Mouse (Mus musculus): Measurements from ENCODE around the gene Nr1h3. TPM values are rescaled to one million over a fixed set of nuclear protein-coding genes. Genes with fewer than 3 reads are reported as not detected.

Gene Nr1h3
- total and polyA plus RNA-seq, 2 experiments from 2014 or later, result 2.0 to 9.8 TPM

DNA sequence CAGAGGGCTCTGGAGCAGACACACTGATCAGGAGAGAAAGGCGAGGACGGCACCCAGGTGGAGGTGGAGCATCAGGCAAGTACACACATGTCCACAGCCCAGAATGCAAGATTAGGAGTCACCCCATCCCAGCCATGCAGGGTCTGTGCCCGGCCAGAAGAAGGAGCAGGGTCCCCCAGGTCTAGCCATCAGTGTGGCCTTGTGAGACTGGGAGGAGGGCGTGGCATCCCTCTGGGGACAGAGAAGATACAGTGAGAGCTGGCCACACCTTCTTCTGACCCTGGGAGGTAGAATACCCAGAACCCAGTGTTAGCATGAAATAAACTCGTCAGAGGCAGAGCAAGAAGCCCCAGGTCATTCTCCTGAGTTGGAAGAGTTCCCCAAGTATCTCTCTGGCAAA lies 63.3 kb downstream of the Nr1h3 start:
- peaks cover 39% of the 10 kb centered on the region for H3K36me3 ChIP-seq (replicated peaks; ENCODE audit: control insufficient read depth, insufficient read depth, low read length)
- H3K9me3 ChIP-seq (replicated peaks; ENCODE audit: control insufficient read depth, low read length), result no peaks in the 10 kb centered on the region
- no peak for ATAC-seq (ENCODE audit: insufficient read depth, low read depth)
- H3K9ac ChIP-seq (replicated peaks; ENCODE audit: low read depth, low read length), result no peak overlapping the region
- 0 out of 2 replicates have a peak overlapping the region, but pooled peaks have one; percentile 61 for H3K27ac ChIP-seq (ENCODE audit: low read depth)
- no peak overlapping the region for H3K4me3 ChIP-seq (ENCODE audit: low read depth, low read length)
- 0 out of 2 replicates have a peak, but pooled peaks cover 2% of the 10 kb centered on the region for H3K4me1 ChIP-seq (ENCODE audit: control insufficient read depth, insufficient read depth)
- TF ChIP-seq CTCF (IDR thresholded peaks at IDR 0.05; ENCODE audit: low read depth), result no peak
- no peak for TF ChIP-seq EP300 (IDR thresholded peaks at IDR 0.05; ENCODE audit: low read depth)
- no peaks in the 10 kb centered on the region for H3K27me3 ChIP-seq (ENCODE audit: control insufficient read depth, insufficient read depth, low read length)
- H3K4me2 ChIP-seq (ENCODE audit: low read depth, low read length), result no peak overlapping the region
- peak; percentile 8 for DNase-seq (ENCODE audit: low spot score)
- 40% methylated on average over 5 of the region's 5 CpGs for WGBS

DNA sequence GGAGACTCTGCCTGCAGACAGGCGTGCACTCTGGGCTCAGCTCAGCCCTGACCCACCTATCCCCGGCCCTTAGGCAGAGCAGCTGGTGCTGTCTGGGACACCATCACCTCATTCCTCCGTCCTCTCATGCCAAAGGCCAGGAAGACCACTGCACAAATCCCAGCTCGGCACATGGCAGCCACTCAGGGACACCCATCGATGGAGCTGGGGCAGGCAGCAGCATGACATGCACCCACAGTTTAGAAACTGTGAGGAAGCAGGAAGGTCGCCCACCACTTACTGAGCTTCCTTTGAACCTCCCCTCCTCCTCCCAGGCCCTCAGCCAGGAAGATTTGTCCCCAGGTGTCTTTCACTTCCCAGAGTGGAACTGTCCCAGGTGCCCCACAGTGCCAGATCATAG lies 65.2 kb downstream of the Nr1h3 start:
- Histone ChIP-seq H3K9ac (replicated peaks; ENCODE audit: low read depth, low read length) (no peak overlapping the region), H3K4me3 (ENCODE audit: low read depth, low read length) (no peak overlapping the region), H3K4me2 (ENCODE audit: low read depth, low read length) (no peak overlapping the region), H3K36me3 (replicated peaks; ENCODE audit: control insufficient read depth, insufficient read depth, low read length) (peaks cover 57% of the 10 kb centered on the region), H3K4me1 (ENCODE audit: control insufficient read depth, insufficient read depth) (0 out of 2 replicates have a peak, but pooled peaks cover 2% of the 10 kb centered on the region), H3K27ac (ENCODE audit: low read depth) (peak overlapping the region; percentile 61; the same call in 1 of the 2 replicates), H3K9me3 (replicated peaks; ENCODE audit: control insufficient read depth, low read length) (no peaks in the 10 kb centered on the region), H3K27me3 (ENCODE audit: control insufficient read depth, insufficient read depth, low read length) (no peaks in the 10 kb centered on the region)
- DNase-seq (ENCODE audit: low spot score) (no peak), ATAC-seq (ENCODE audit: insufficient read depth, low read depth) (peak; percentile 21)
- no peak for TF ChIP-seq CTCF (IDR thresholded peaks at IDR 0.05; ENCODE audit: low read depth)
- TF ChIP-seq EP300 (IDR thresholded peaks at IDR 0.05; ENCODE audit: low read depth), result peak; percentile 55; the same call in 1 of the 2 replicates
- 57% methylated on average over 6 of the region's 6 CpGs for WGBS

DNA sequence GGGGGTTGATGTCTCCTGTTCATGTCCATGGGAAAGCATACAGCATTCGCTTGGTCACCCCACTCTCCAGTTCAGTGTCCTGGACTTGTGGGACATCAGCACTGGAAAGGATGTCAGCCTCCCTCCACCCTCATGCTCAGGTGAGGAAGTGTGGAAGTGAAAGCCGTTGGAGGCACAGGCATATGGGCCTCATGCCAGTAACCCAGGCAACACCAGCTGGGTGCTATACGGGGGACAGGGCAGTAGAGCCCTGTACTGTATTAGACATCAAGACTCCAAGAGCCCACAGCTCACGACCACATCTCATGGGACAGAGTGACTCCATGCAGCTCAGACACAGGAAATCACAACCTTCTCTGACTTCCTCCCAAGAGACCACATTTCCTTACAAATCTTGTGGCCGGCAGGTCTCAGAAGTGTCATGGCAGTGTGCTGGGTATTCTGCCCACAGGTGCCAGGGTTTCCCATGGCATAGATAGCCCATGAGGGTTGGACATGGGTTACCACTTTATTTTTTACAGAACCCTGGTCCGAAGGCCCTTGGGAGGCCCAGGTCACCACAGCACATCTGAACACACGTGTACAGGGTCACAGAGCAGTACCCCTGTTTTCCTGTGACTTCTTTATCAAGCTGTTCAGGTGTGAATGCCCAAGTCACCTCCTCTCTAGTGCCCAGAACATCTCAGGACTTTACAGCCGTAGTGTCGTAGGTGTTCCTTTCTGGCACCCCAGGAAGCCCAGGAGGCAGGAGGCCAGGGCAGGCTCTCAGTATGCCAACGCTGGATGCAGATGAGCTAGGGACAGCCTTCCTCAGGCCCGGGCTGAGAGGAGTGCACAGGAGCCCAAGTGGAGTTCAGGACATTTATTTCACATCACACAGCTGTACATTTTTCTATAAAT lies 65.9 kb downstream of the Nr1h3 start:
- no peak for TF ChIP-seq CTCF (IDR thresholded peaks at IDR 0.05; ENCODE audit: low read depth)
- TF ChIP-seq EP300 (IDR thresholded peaks at IDR 0.05; ENCODE audit: low read depth), result no peak
- H3K4me2 ChIP-seq (ENCODE audit: low read depth, low read length), result no peak overlapping the region
- no peak overlapping the region for H3K9ac ChIP-seq (replicated peaks; ENCODE audit: low read depth, low read length)
- H3K27me3 ChIP-seq (ENCODE audit: control insufficient read depth, insufficient read depth, low read length), result no peaks in the 10 kb centered on the region
- 0 out of 2 replicates have a peak, but pooled peaks cover 2% of the 10 kb centered on the region for H3K4me1 ChIP-seq (ENCODE audit: control insufficient read depth, insufficient read depth)
- WGBS, result 52% methylated on average over 11 of the region's 11 CpGs
- 0 out of 2 replicates have a peak overlapping the region, but pooled peaks have one; percentile 61 for H3K27ac ChIP-seq (ENCODE audit: low read depth)
- H3K4me3 ChIP-seq (ENCODE audit: low read depth, low read length), result no peak overlapping the region
- H3K9me3 ChIP-seq (replicated peaks; ENCODE audit: control insufficient read depth, low read length), result no peaks in the 10 kb centered on the region
- H3K36me3 ChIP-seq (replicated peaks; ENCODE audit: control insufficient read depth, insufficient read depth, low read length), result peaks cover 64% of the 10 kb centered on the region
- ATAC-seq (ENCODE audit: insufficient read depth, low read depth) (no peak), DNase-seq (ENCODE audit: low spot score) (no peak)

Other genes starting within 250 kb of the Nr1h3 start
- 50.0 and 62.0 TPM in 2 replicates for gene Rapsn, start 167.2 kb downstream of the Nr1h3 start, total RNA-seq (2014; rRNA removed; ENCODE audit: low replicate concordance)
- 29.4 and 32.6 TPM in 2 replicates for gene Rapsn, start 167.2 kb downstream of the Nr1h3 start, polyA plus RNA-seq (2015; fragmentation: Nextera tagmentation; extraction: Ambion mirVana)
- gene Psmc3, start 148.8 kb downstream of the Nr1h3 start, total RNA-seq (2014; rRNA removed; ENCODE audit: low replicate concordance), result 172 and 264 TPM in 2 replicates
- 296 and 300 TPM in 2 replicates for gene Psmc3, start 148.8 kb downstream of the Nr1h3 start, polyA plus RNA-seq (2015; fragmentation: Nextera tagmentation; extraction: Ambion mirVana)
- gene Slc39a13, start 132.4 kb downstream of the Nr1h3 start, total RNA-seq (2014; rRNA removed; ENCODE audit: low replicate concordance), result 67.0 and 105 TPM in 2 replicates
- 37.9 and 40.8 TPM in 2 replicates for gene Slc39a13, start 132.4 kb downstream of the Nr1h3 start, polyA plus RNA-seq (2015; fragmentation: Nextera tagmentation; extraction: Ambion mirVana)
- 2.5 and 21.3 TPM in 2 replicates for gene Spi1, start 120.4 kb downstream of the Nr1h3 start, total RNA-seq (2014; rRNA removed; ENCODE audit: low replicate concordance)
- 3.1 and 3.2 TPM in 2 replicates for gene Spi1, start 120.4 kb downstream of the Nr1h3 start, polyA plus RNA-seq (2015; fragmentation: Nextera tagmentation; extraction: Ambion mirVana)
- gene Mybpc3, start 84.7 kb downstream of the Nr1h3 start, total RNA-seq (2014; rRNA removed; ENCODE audit: low replicate concordance), result 2,256 and 2,313 TPM in 2 replicates
- 1,065 and 1,207 TPM in 2 replicates for gene Mybpc3, start 84.7 kb downstream of the Nr1h3 start, polyA plus RNA-seq (2015; fragmentation: Nextera tagmentation; extraction: Ambion mirVana)
- 2.1 and 4.3 TPM in 2 replicates for gene Madd, start 19.0 kb downstream of the Nr1h3 start, total RNA-seq (2014; rRNA removed; ENCODE audit: low replicate concordance)
- gene Madd, start 19.0 kb downstream of the Nr1h3 start, polyA plus RNA-seq (2015; fragmentation: Nextera tagmentation; extraction: Ambion mirVana), result 2.4 TPM in 2 replicates
- 20.3 and 22.0 TPM in 2 replicates for gene Acp2, start 51 bp upstream of the Nr1h3 start, total RNA-seq (2014; rRNA removed; ENCODE audit: low replicate concordance)
- gene Acp2, start 51 bp upstream of the Nr1h3 start, polyA plus RNA-seq (2015; fragmentation: Nextera tagmentation; extraction: Ambion mirVana), result 11.2 and 11.8 TPM in 2 replicates
- gene Ddb2, start 34.1 kb upstream of the Nr1h3 start, total RNA-seq (2014; rRNA removed; ENCODE audit: low replicate concordance), result 2.2 and 6.0 TPM in 2 replicates
- 4.7 and 6.0 TPM in 2 replicates for gene Ddb2, start 34.1 kb upstream of the Nr1h3 start, polyA plus RNA-seq (2015; fragmentation: Nextera tagmentation; extraction: Ambion mirVana)
- 104 and 128 TPM in 2 replicates for gene Pacsin3, start 53.1 kb upstream of the Nr1h3 start, total RNA-seq (2014; rRNA removed; ENCODE audit: low replicate concordance)
- gene Pacsin3, start 53.1 kb upstream of the Nr1h3 start, polyA plus RNA-seq (2015; fragmentation: Nextera tagmentation; extraction: Ambion mirVana), result 58.7 and 59.9 TPM in 2 replicates
- gene Arfgap2, start 62.1 kb upstream of the Nr1h3 start, total RNA-seq (2014; rRNA removed; ENCODE audit: low replicate concordance), result 49.9 and 56.5 TPM in 2 replicates
- 53.0 and 56.3 TPM in 2 replicates for gene Arfgap2, start 62.1 kb upstream of the Nr1h3 start, polyA plus RNA-seq (2015; fragmentation: Nextera tagmentation; extraction: Ambion mirVana)
- 24.5 and 32.0 TPM in 2 replicates for gene 1110051M20Rik, start 241.9 kb upstream of the Nr1h3 start, total RNA-seq (2014; rRNA removed; ENCODE audit: low replicate concordance)
- gene 1110051M20Rik, start 241.9 kb upstream of the Nr1h3 start, polyA plus RNA-seq (2015; fragmentation: Nextera tagmentation; extraction: Ambion mirVana), result 24.6 and 27.8 TPM in 2 replicates

All from heart, postnatal 0 days (tissue).